Mouse (Mus musculus) megakaryocyte, embryonic 14.5 days (primary cell): ENCODE results near the gene Proser3.

Source experiments
- FLI1 ChIP-seq: IDR thresholded peaks from 2 replicates; pipeline ENCODE4 v1.6.1; 2012; ENCODE audit warnings: low read length, inconsistent platforms, mixed read lengths
- GATA1 ChIP-seq: IDR thresholded peaks from 3 replicates; pipeline ENCODE4 v1.6.1; 2012; ENCODE audit warnings: mixed read lengths, low read length, inconsistent platforms, borderline replicate concordance

DNA sequence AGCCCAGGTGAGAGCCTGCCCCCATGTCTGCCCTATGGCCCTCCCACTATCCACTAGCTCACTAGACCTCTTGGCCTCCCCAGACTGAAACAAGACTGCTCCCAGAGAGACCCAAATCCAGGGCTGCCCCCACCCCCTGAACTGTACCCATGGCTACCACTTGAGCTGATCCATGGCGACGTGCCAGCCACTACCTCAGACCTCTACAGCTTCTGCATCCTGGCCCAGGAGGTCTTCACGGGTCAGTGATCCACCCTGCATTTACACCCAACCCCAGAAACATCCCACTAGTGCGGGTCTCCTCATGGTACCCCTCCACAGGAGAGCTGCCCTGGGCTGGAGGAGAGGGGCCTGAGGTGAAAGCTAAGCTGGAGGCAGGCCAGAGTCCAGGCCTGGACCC, 31.7 kb downstream of the Proser3 start:
- TF ChIP-seq GATA1 (no peak), FLI1 (no peak)
